Mouse (Mus musculus): ENCODE measurements around the gene Lmo7. TPM values are rescaled to one million over a fixed set of nuclear protein-coding genes. Genes with fewer than 3 reads are reported as not detected.

Lmo7 gene
- under 1 TPM in 1 of 2 experiments, not detected in 1; 0.39 TPM for total RNA-seq (2023)

GRCm38 (mm10) chr14:101729237-101729971 lies at the start of gene Lmo7, which contains the start of gene Gm9922:
TSS of gene Lmo7 (plus strand) at chr14:101729957.
TSS of gene Gm9922 (minus strand) at chr14:101729814.

Other genes starting within 250 kb of the Lmo7 start
- gene Tbc1d4, start 120.8 kb upstream of the Lmo7 start, total RNA-seq (2023), result 10 to 100 TPM; 29.1 to 29.4 TPM
- 10 to 100 TPM; 55.2 to 58.9 TPM for gene Commd6, start 89.3 kb upstream of the Lmo7 start, total RNA-seq (2023)
- gene Uchl3, start 76.0 kb upstream of the Lmo7 start, total RNA-seq (2023), result 10 to 100 TPM; 36.3 to 43.0 TPM
- not detected for gene Gm9922, start 143 bp upstream of the Lmo7 start, total RNA-seq (2023)

All from T-cell, adult 66 days (primary cell).